Mouse (Mus musculus): Measurements from ENCODE around the gene Asic2.

DNA sequence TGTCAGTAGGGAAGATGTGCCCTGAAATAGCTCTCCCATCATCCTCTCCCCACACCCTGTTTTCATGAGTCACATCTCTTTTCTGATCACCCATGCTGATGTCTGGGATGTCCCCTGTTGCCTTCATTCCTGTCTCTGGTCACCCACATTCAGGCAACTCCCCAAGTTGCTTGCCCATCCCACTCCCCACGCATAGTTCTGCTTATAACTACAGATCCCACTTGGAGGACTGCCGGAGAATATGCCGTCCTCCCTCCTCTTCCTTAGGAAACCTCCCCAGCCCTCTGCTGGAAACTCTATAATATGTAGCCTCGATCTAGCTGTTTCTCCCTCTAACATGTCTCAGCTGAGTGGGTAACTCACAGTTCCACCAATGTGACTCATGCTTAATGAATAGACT is 167.4 kb downstream of the Asic2 start:
- TF ChIP-seq CTCF (IDR thresholded peaks at IDR 0.05; ENCODE audit: low read depth) (no peak), EP300 (IDR thresholded peaks at IDR 0.05; ENCODE audit: low read depth) (no peak)
